Mouse (Mus musculus) left cerebral cortex, postnatal 10 days (tissue): Measurements from ENCODE around the gene Pxt1. TPM values are rescaled to one million over a fixed set of nuclear protein-coding genes. Genes with fewer than 3 reads are reported as not detected.

Source experiments
- DNase-seq, 2 experiments: peaks; one replicate each; pipeline ENCODE4 v3.0.0; 2021 to 2022; ENCODE audit warnings: low spot score in 2 of 2, mixed read lengths in 1 of 2; ENCODE audit errors: extremely low spot score in 1 of 2
- intact Hi-C: fragments of 180-260 bp; cut with DNase I; formaldehyde crosslinking; loops from one replicate; pipeline ENCODE4 v1.15.1; 2025
- total RNA-seq, 2 experiments: library from RNA; stranded (reverse); gene quantifications; 2 replicates each; pipeline ENCODE4 v1.2.3; 2021

Gene Pxt1
- total RNA-seq, 2 experiments from 2014 or later: not detected

- intact Hi-C loops: loop anchor here (5.0 kb wide), 2 partner anchors 45 to 160 kb away; partner anchors contain the start of gene Mapk13
- peak in 1 of 2 experiments; percentile 70 for DNase-seq
Measured at GRCm38 (mm10) chr17:28926866-28927635, 16.6 kb downstream of the Pxt1 start.

GRCm38 (mm10) chr17:28926380-28926779 is 17.3 kb downstream of the Pxt1 start:
- peak; percentile 72 to 83 for DNase-seq
- intact Hi-C loops: loop anchor here (5.0 kb wide), 2 partner anchors 44 to 159 kb away; partner anchors contain the start of gene Mapk13

DNA sequence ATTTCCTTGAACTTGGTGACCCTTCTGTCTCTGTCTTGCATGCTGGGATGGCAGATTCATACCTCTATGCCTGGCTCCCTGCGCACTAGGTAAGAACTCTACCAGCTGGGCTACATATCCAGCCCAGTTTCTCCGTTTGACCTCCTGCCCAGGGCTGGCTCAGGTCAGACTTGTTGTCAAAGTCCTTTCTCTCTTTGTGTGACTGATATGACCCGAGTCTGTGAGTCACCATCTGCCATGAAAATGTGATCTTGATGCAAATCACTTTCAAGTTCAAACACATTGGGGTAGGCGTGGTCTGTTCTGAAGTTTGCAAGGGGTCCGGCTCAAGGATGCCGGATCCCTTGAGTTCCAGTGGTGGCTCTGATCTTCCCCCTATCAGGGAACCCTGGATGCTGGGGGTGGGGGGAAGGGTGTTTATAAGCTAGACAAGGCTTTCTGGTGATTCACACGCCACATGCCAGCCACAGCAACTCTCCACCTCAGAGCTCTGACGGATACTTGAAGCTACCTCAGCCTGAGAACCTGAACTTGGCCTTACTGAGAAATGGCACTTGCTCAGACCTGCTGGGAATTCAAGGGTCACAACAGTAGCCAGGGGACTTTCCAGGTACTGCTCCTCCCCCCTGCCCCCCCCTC is 18.6 kb downstream of the Pxt1 start:
- intact Hi-C loops: loop anchor here (5.0 kb wide), 2 partner anchors 43 to 158 kb away; partner anchors contain the start of gene Mapk13
- DNase-seq: no peak

DNA sequence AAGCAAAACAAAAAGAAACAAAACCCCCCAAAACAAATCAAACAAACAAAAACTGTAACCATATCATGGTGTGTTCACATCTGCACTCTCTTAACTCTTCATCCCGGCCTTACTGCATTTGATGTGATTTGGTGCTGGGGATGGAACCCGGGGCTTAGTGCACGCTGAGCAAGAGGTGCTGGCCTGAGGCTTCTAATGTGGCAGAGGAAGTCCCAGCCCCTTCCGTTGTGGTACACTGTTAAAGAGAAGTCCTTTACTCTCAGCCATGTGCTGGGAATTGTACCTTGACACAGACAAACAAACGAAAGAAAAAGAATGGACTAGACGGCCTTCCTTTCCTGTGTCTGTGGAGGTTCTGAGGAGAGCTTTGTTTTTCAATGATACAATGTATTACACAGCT is 21.5 kb downstream of the Pxt1 start:
- intact Hi-C loops: no loop called here

GRCm38 (mm10) chr17:28921086-28921485 is 22.6 kb downstream of the Pxt1 start:
- intact Hi-C loops: no loop called here
- DNase-seq: no peak

More for the DNA sequence above, 21.5 kb downstream of the Pxt1 start:
- DNase-seq: no peak

DNA sequence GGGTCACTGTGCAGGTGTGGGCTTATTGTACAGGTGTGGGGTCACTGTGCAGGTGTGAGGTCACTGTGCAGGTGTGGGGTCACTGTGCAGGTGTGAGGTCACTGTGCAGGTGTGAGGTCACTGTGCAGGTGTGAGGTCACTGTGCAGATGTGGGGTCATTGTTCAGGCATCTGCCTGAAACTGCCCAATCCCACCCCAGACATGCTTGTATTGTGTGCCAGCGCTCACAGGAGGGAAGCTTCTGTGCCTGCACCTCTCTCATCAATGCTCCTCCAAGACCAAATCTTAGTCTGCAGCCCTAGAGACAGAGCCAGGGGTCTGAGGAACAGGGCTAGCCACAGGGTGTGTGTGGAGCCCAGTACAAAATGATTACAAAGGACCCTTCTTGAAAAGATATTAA is 27.1 kb downstream of the Pxt1 start:
- no peak for DNase-seq
- intact Hi-C loops: no loop called here

DNA sequence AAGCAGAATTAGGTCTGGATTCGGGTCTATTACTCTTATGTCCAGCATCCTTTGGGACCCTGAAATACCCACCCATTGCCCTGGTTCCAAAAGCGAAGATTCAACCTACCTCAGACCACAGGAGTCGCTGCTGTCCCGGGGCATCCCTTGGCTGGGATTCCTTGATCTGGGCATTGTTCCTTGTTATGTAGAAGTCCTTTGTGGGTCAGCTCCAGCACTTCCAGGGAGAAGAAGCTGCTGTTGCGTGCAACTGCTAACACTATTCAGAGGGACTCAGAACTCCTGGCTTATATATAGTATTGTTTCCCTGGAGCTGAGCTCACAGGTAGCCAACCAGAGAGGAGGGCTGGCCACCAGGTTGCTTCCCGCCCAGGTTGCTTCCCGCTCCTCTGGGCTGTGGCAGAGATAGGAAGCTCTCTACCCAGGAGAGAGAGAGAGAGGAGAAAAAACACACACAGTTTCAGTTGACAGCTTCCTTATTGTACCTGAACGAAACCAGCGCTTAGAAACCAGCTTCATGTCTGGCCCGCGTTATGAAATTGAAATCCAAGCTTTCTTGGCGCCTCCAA is 28.5 kb downstream of the Pxt1 start, which contains the start of gene 4930539E08Rik:
4930539E08Rik (minus strand) TSS at position 265 of the 569 bp plus-strand sequence.
- intact Hi-C loops: no loop called here
- no peak for DNase-seq

DNA sequence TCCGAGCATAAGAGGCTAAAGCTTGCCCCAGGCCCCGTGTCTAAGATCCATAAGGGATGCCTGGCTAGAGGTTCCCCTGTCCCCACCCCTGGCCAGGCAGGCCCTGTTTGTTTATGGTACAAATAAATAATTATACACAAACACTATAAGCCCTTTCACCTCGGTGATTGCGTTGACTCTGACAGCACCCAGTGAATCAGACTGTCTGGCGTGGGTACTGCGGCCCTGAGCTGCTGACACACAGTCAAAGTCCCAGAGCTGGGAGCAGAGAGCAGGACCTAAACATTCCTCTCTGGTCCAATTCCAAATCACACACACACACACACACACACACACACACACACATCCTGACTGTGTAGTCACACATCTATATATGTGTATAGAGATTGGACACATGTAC is 29.7 kb downstream of the Pxt1 start:
- no peak for DNase-seq
- intact Hi-C loops: no loop called here

GRCm38 (mm10) chr17:28913200-28913599 is 30.4 kb downstream of the Pxt1 start:
- no peak for DNase-seq
- intact Hi-C loops: no loop called here

DNA sequence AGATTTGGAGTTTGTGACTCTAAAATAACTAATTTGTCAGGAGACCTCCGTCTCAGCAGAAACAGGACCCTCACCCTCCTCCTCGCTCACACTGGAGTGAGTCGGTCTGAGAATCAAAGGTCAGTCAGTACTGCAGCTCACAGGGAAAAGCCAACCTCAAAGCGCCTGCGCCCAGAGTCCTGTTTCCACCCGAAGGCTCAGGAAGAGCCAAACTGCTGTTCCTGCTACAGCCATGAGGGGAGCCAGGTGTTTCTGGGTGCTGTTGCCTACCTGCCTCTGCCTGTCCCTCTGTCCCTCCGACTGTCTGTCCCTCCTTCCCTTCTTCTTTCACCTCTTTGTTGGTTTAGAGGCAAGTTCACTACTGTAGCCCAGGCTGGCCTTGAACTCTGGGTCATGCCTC is 33.5 kb downstream of the Pxt1 start:
- intact Hi-C loops: no loop called here
- DNase-seq: no peak

DNA sequence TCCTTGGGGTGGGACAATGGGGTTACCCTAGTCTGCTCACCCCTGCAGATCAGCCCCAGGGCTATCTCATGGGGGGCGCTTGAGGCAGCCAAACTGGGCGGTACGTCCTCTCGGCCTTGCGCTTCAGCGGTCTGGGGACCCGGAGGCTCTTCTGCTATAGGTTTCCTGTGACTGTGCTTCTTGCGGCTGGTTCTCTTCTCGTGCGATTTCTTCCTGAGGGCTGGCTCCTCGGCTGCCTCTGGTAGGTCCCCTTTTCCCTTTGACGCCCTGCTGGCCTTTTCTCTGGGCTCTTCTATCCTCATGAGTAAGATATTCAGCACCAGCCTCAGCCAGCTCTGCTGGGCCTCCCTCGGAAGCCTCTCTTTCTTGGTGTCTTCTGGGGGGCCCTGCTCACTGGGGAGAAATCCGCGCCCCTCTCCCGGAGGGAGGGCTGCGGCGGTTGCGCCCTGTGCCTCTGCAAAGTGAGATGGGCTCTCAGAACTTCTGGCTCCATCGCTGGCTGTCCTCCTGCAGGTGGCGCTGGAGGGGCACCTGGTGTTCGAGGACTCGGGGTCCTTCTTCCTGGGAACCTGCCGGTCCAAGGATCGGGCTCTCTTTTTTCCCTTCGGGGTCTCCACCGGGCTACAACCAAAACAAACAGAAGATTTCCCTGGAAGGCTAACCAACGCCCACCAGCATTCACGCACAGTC is 34.2 kb downstream of the Pxt1 start:
- intact Hi-C loops: no loop called here
- peak in 1 of 2 experiments; percentile 75 for DNase-seq

DNA sequence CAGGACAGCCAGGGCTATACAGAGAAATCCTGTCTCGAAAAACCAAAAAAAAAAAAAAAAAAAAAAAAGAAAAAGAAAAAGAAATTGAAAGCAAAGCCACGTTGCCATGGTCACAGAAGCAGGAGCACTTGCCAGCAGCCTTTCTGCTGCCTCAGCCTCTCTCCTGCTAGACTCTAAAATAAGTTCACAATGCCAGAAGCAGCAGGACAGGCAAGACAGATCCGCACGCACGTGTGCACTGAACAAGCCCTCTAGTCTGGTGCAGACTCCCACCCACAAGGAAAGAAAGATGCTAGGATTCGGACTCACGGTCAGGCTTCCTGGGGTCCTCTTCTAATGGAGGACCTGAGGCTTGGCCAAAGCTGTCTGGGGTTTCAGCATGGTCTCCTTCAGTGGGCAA is 35.7 kb downstream of the Pxt1 start:
- DNase-seq: peak in 1 of 2 experiments; percentile 71
- intact Hi-C loops: no loop called here

GRCm38 (mm10) chr17:28905377-28905916 is 38.2 kb downstream of the Pxt1 start:
- intact Hi-C loops: no loop called here
- DNase-seq: no peak

DNA sequence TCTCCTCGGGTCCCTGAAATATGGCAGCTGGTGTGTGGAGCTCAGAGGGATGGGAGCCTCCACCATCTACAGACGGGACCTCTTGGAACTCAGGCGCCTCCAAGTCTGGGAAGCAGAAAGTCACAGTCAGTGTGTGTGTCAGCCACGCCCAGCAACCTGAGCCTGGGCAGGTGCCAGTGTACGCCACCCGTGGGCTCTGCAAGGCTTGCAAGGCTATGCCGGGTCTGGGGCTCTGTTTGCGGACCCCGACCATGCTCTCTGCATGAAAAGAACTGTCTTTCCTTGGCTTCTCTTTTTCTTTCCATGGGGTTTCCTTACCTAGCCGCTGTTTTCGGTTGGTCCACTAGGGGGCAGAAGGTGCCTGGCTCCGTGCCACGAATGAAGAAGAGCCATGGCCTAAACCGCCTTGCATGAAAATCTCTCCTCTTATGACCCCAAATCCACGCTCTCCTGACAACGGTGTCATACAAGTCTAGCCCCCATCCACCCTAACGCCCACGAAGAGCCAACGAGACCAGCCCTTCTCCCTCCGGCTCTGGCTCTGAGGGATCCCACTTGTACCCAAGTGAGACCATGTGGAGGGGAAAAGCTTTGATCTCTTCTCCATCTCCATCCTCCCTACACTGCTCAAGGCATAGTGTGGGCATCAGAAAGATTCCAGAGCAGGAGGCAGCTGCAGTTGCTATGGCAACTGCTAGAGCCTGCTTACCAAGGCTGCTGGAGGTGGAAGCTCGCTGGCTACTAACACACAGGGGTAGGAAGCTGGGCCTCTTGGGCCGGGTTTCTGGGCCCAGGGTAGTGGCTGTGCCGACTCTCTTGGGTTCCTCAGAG is 38.9 kb downstream of the Pxt1 start:
- intact Hi-C loops: no loop called here
- DNase-seq: peak; percentile 53 to 55

DNA sequence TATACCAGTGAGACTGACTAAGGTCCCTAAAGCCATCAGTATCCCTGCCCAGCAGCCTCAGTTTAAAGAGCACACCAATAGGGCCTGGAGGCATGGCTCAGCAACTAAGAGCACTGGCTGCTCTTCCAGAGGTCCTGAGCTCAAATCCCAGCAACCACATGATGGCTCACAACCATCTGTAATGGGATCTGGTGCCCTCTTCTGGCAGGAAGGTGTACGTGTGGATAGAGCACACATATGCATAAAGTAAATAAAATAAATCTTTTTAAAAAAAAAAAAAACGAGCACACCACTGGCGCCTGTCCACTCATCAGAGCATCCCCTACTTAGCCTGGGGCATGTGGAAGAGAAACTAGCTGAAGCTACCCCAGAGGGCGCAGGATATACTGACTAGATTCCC is 42.1 kb downstream of the Pxt1 start:
- no peak for DNase-seq
- intact Hi-C loops: no loop called here

GRCm38 (mm10) chr17:28899427-28899826 is 44.2 kb downstream of the Pxt1 start:
- no peak for DNase-seq
- intact Hi-C loops: no loop called here

- no peak for DNase-seq
- intact Hi-C loops: no loop called here
Measured at GRCm38 (mm10) chr17:28898249-28898648, 45.4 kb downstream of the Pxt1 start.

GRCm38 (mm10) chr17:28897817-28898216 is 45.8 kb downstream of the Pxt1 start:
- no peak for DNase-seq
- intact Hi-C loops: no loop called here
